Mouse (Mus musculus) lung, postnatal 14 days (tissue): ENCODE results near the gene Pigc.

Experiments used
- DNase-seq: peaks from one replicate; pipeline ENCODE4 v3.0.0; 2021

The Pigc gene

GRCm38 (mm10) chr1:161976255-161977182, 7.5 kb downstream of the Pigc start:
- peak; percentile 86 for DNase-seq

- no peak for DNase-seq
These were observed 8.3 kb downstream of the Pigc start for GRCm38 (mm10) chr1:161977331-161977730.

GRCm38 (mm10) chr1:161978173-161978700, 9.3 kb downstream of the Pigc start:
- no peak for DNase-seq

GRCm38 (mm10) chr1:161979536-161979935, 10.6 kb downstream of the Pigc start, which contains the start of gene 4930558K02Rik:
Gene 4930558K02Rik, minus strand, starts transcription at chr1:161979636.
- no peak for DNase-seq

GRCm38 (mm10) chr1:161980046-161980445, 11.1 kb downstream of the Pigc start:
- DNase-seq, result no peak

DNA sequence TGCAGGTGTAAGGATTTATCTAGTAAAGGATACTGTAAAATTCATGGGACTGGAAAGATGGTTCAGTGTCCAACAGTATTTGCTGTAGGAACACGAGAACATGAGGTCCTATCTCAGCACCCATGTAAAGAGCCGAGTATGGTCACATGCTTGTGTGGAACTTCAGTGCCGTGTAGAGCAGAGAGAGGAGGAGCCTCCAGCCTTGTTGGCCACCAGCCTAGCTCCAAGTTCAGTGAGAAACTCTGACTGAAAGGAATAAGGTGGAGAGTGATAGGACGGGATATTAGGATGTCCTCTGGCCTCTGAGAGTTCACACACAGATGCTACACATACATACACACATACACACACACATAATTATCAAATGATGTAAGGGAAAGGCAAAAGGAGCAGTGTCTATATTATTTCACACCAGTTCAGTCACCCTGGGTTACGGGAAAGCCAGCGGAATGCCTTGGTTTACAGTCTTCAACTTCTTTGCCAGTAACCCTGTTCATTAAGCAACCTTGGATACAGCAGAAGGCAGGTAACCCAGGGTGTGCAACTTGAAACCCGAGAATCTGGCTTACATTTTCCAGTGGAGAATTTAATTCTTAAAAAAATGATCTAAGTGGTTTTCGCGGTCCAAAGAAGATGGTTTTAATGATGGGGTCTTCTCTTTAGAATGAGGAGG, 11.8 kb downstream of the Pigc start:
- no peak for DNase-seq

GRCm38 (mm10) chr1:161983451-161983850, 14.5 kb downstream of the Pigc start:
- no peak for DNase-seq

DNA sequence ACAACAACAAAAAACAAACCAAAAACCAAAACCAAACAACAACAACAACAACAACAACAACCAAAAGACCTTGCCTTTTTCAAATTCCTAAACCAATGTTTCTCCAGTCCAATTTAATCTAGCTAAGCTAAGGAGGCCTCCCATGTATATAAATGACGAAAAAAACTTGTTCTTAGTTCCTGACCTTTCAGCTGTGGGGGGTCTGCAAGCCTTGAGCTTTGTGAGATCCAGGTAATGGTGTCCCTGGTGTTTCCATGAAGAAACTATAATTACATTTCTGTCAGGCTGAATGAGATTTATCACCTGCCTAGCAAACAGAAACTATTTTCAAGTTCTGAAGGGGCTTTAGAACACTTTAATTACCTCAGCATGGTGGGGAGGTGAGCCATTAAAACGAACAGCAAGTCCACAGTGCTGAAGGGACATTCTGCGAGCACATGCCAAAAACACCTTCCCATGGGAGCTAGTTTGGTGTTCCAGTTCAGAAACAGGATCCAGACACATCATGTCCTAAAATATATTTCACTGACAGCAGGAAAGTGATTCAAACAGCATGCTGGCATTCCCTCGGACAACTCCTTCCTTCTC, 15.1 kb downstream of the Pigc start:
- DNase-seq, result no peak

DNA sequence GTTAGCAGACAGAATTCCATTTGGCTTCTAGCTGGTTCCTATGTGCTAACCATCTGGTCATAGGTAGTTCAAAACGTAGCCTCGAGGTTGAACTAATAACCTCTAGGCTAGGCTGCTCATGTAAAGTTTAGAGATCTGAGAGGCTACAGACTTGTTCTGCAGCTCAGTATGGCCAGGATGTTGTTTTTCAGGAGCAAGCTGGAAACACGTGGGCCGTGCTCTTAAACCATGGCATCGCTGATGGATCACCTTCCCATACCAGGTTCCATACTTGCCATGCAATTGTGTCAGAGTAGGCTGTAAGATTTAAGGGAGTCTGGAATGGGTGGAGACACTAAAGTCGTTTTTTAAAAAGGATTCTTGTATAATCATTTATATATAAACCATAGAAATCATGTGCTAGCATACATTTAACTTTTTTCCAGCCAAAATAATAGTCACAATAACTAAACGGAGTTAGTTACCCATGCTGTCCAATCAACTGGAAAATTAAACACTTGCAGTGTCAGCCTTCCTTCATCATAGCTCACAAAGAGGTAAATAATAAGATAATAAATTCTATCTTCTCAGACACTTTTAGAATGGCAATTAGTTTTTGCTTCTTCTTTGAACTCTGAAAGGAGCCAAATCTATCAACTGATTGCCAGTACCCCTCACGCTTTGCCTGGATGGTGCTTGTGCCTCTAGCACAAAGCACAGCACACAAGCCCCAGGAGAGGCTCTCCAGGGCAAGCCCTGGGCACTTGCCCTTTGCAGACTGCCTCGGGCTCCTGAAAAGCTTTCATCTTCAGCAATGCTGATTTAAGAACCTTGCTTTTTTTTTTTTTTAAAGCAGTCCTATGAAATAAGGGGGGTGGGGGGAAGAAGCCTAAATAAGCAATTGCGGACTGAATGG, 21.9 kb downstream of the Pigc start:
- no peak for DNase-seq

DNA sequence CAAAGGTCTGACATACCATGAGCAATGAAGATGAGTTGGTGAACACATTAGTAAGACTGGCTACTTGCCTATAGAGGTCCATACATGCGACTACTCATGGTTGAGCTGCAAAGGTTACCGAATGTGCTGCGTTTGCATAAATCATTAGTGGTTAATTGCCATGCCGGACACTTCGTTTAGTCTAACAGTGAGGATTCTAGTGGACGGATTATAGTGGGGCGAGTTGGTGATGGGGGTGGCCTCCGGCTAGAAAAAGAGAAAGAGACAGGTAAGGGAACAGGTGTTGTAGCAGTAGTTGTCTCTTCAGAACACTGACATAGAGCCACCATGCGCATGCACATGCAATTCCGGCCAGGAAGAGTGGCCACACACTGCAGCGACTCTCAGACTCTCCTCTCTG, 22.9 kb downstream of the Pigc start:
- DNase-seq, result no peak

DNA sequence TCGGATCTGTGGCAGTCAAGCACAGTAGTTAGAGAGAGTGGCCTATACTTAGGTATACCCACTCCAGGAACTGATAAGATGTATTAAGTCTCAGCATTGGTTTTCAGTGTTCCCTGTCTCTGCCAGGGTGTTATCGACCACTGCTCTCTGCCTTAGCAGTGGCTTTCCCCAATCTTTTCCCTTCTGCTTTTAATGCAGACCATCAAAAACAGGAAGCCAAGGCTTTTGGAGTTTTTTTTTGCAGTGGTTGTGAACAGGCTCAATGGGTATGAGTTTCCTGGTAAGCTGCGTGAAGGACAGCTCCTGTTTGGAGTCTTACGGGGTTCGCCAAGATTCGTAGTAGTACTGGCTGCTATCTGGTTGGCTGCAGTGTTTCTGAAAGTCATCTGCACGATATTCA, 23.4 kb downstream of the Pigc start:
- no peak for DNase-seq

GRCm38 (mm10) chr1:161998781-161999180, 29.8 kb downstream of the Pigc start:
- no peak for DNase-seq

DNA sequence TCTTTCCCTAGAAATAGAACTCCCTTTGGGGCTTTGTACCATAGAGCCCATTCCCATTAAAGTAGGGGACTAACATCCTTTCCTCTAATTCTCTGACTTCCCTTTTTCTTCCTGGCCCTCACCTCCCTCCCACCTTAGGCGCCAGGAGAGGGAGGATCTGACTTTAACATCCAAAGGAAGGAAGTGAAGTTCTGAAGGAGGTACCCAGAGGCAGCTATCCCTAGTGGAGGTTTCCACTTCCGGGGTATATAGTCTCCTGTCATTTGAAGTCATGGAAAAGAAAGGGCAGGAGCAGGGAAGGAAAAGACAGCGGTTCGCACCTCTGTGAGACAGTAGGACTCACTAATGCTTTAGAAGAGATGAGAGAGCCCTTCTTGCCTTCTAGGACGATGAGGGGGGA, 30.4 kb downstream of the Pigc start:
- no peak for DNase-seq

GRCm38 (mm10) chr1:161999882-162000371, 30.9 kb downstream of the Pigc start:
- peak; percentile 66 for DNase-seq

DNA sequence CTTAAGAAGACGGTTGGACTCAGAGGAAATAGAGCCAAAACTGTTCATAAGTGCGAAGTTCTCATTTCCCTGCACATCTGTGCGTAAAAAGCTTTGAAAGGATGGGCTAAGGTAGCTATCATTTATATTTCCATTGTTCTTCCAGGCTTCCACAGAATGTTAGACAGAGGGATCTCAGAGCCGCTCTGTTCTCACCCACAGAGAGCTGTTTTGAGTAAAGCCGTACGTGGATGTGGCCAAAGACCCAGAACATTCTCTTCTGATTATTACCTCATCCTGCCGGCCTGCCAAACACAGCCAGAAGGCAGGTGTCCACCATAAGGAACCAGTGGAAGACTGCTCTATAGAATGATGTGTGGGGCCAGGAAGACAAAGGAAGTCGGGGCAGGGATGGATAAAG, 32.3 kb downstream of the Pigc start:
- no peak for DNase-seq

GRCm38 (mm10) chr1:162003729-162004517, 34.9 kb downstream of the Pigc start:
- DNase-seq, result no peak

DNA sequence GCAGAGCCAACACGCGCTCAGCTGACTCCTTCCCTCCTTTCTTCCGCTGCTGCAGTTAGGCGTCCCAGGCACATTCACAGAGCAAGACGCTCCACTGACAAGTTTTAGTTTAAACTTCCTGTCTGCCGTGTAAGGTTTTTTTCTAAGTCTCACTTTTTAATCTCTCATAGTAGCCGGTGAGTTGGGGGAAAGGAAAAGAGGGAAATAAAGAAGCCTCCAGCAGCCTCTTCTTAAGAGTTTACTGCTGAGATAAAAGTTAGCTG, 35.5 kb downstream of the Pigc start:
- DNase-seq, result no peak

GRCm38 (mm10) chr1:162004821-162005770, 36.1 kb downstream of the Pigc start:
- peak; percentile 68 for DNase-seq

DNA sequence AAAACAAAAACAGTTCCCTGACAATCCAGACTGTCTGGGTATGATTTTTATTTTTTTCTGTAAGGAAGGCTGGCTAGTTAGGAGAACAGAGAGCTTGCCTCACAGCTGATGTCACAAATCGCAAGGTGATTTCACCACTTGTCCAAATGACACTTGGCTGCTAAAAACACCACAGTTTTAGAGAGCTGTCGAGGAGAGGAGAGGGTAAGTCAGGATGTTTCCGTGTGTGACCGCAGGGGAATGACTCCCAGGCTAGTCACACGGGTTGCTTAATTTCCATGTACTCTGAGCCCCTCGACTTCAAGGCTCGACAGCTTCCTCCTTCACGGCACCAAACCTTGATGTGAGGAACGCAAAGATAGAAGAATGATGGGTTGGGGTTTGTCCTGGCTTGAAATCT, 37.1 kb downstream of the Pigc start:
- DNase-seq, result peak; percentile 13

GRCm38 (mm10) chr1:162008208-162008607, 39.2 kb downstream of the Pigc start:
- no peak for DNase-seq
